In genomic region chr9:54540801-54541200, GRCm38 (mm10) we compare ENCODE assay signal across 41 mouse cellular contexts. TPM values are rescaled to one million over a fixed set of nuclear protein-coding genes. Genes with fewer than 3 reads are reported as not detected.
"Had no signal": no experiment of that assay in that cellular context is flagged by ENCODE, and none has a peak within 500 bp of the region (broad histone marks: within the 10 kb centered on the region; RNA-seq: fewer than 3 reads in every experiment).

No protein-coding gene starts in this region.

- H3K4me1 ChIP-seq: heart, embryonic 10.5 days; heart, embryonic 12.5 days; intestine, embryonic 15.5 days; limb, embryonic 13.5 days; limb, embryonic 15.5 days; liver, embryonic 12.5 days had no signal

- H3K4me2 ChIP-seq: heart, embryonic 12.5 days; hindbrain, embryonic 13.5 days; hindbrain, embryonic 15.5 days; intestine, embryonic 15.5 days; limb, embryonic 13.5 days; limb, embryonic 15.5 days; liver, embryonic 12.5 days had no signal

- H3K27me3 ChIP-seq: hindbrain, embryonic 13.5 days; hindbrain, embryonic 15.5 days; intestine, embryonic 15.5 days; limb, embryonic 13.5 days; limb, embryonic 15.5 days had no signal

- H3K4me3 ChIP-seq: gastrocnemius, adult 2 months; heart, embryonic 10.5 days; heart, embryonic 12.5 days; hindbrain, embryonic 10.5 days; hindbrain, embryonic 13.5 days; hindbrain, embryonic 15.5 days; intestine, embryonic 15.5 days; layer of hippocampus, adult 2 months; left cerebral cortex, adult 2 months; limb, embryonic 13.5 days; limb, embryonic 15.5 days; liver, embryonic 12.5 days had no signal

- H3K27ac ChIP-seq: gastrocnemius, adult 2 months; heart, embryonic 10.5 days; hindbrain, embryonic 10.5 days; hindbrain, embryonic 13.5 days; hindbrain, embryonic 15.5 days; intestine, embryonic 15.5 days; layer of hippocampus, adult 2 months; left cerebral cortex, adult 2 months; limb, embryonic 13.5 days; limb, embryonic 15.5 days; liver, embryonic 12.5 days; liver, embryonic 14.5 days had no signal

- H3K9ac ChIP-seq: heart, embryonic 12.5 days; hindbrain, embryonic 13.5 days; hindbrain, embryonic 15.5 days; intestine, embryonic 15.5 days; limb, embryonic 13.5 days; limb, embryonic 15.5 days; liver, embryonic 12.5 days; liver, embryonic 14.5 days had no signal

- H3K36me3 ChIP-seq: heart, embryonic 10.5 days; heart, embryonic 12.5 days; hindbrain, embryonic 10.5 days; hindbrain, embryonic 15.5 days; intestine, embryonic 15.5 days; limb, embryonic 15.5 days; liver, embryonic 12.5 days had no signal

- H3K9me3 ChIP-seq: heart, embryonic 10.5 days; heart, embryonic 12.5 days; hindbrain, embryonic 10.5 days; hindbrain, embryonic 13.5 days; hindbrain, embryonic 15.5 days; intestine, embryonic 15.5 days; limb, embryonic 13.5 days; limb, embryonic 15.5 days; liver, embryonic 12.5 days had no signal

- ATAC-seq: inflammation-experienced regulatory T-cells, adult 6 months; intestine, embryonic 15.5 days; intestine, postnatal 0 days; liver, embryonic 12.5 days had no signal

- DNase-seq: gastrocnemius, adult 2 months; gastrocnemius, postnatal 10 days; gastrocnemius, postnatal 25 days; heart, adult 18-20 months; heart, postnatal 10 days; heart, postnatal 4 days; kidney, adult 18-20 months; kidney, adult 8-10 months; kidney, postnatal 10 days; kidney, postnatal 25 days; kidney, postnatal 4 days; left cerebral cortex, postnatal 4 days had no signal

RNA-seq across cellular contexts. Expression of gene Sh2d7, which starts 2.0 kb away (rescaled TPM):
- total RNA-seq: gastrocnemius, adult 2 months; gastrocnemius, postnatal 10 days; gastrocnemius, postnatal 25 days; gastrocnemius, postnatal 4 days; granulocyte monocyte progenitor cell, adult 5-6 weeks; heart, adult 8-10 months; heart, postnatal 10 days; heart, postnatal 25 days; heart, postnatal 4 days; layer of hippocampus, adult 2 months; layer of hippocampus, postnatal 10 days; layer of hippocampus, postnatal 25 days; left cerebral cortex, postnatal 10 days; left cerebral cortex, postnatal 25 days; left cerebral cortex, postnatal 4 days; liver, adult 2 months had no signal
- polyA plus RNA-seq: heart, embryonic 10.5 days; heart, embryonic 12.5 days; heart, embryonic 14.5 days; heart, embryonic 16.5 days; hindbrain, embryonic 10.5 days; hindbrain, embryonic 15.5 days; inflammation-experienced regulatory T-cells, adult 6 months; intestine, embryonic 15.5 days; intestine, postnatal 0 days; kidney, embryonic 14.5 days; kidney, embryonic 16.5 days; limb, embryonic 11.5 days; limb, embryonic 13.5 days; limb, embryonic 15.5 days; liver, adult 2 months; liver, embryonic 12.5 days; liver, embryonic 14.5 days; liver, embryonic 16.5 days had no signal
